Mouse (Mus musculus) R1 (cell line): ENCODE data around the gene Foxp2.

Experiments used
- DNase-seq: peaks from one replicate; pipeline ENCODE4 v3.0.0-alpha.2; 2018; ENCODE audit warnings: low read depth, low spot score

Foxp2 gene

DNA sequence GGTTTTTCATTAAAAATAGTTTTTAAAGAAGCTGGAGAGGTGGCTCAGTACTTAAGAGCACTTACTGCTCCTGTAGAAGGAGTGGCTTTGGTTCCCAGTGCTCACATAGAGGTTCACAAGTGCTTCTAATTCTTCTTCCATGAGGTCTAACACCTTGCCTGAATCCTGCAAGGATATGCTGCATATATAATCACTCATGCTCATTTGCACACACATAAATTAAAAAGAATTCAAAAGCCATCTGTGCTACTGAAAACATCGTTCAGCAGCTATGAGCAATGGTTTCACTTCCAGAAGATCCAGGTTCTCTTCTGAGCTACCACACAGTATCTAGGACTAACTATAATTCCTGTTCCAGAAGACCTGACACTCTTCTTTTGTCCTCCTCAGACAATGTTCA lies 200.4 kb downstream of the Foxp2 start:
- no peak for DNase-seq

- no peak for DNase-seq
These were observed 219.8 kb downstream of the Foxp2 start for GRCm38 (mm10) chr6:15120916-15121315.

DNA sequence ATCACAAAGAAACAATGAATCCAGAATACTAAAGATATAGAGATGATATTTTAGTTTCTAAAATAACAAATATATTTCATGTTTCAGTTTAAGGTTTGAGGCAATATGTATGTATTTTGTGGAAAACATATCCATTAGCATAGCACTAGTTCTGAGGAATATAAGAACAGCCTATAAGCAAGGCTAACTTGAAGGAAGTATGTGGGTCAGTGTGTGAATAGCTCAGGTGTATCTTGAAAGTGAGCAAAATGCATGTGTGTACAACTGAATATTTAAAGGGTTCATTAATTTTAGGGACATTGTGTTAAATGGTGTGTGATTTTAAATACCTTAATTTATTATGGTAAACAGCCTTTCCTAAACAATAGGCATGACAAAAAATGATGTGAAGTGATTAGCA lies 220.2 kb downstream of the Foxp2 start:
- DNase-seq = no peak

- no peak for DNase-seq
These were observed 229.0 kb downstream of the Foxp2 start for GRCm38 (mm10) chr6:15130142-15130541.

- no peak for DNase-seq
These were observed 240.9 kb downstream of the Foxp2 start for GRCm38 (mm10) chr6:15142094-15142493.

DNA sequence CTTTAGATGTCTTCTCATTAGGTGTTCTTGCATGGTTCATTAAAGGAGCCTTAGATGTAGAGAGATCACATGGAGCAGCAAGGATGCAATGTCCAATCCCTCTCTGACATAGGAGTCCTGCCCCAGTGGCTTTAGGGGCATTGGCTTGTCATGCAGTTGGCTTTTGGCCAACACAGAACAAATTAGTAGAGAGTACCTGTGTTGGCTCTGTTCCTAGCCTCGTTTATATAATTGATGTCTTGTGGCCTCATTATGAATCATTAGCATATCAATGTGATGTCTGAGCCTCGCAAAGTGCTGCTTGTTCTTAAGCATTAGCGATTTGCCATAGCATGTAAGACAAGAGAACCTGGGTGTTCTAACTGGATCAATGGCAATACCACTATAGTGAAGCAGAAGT lies 250.5 kb downstream of the Foxp2 start:
- no peak for DNase-seq

DNA sequence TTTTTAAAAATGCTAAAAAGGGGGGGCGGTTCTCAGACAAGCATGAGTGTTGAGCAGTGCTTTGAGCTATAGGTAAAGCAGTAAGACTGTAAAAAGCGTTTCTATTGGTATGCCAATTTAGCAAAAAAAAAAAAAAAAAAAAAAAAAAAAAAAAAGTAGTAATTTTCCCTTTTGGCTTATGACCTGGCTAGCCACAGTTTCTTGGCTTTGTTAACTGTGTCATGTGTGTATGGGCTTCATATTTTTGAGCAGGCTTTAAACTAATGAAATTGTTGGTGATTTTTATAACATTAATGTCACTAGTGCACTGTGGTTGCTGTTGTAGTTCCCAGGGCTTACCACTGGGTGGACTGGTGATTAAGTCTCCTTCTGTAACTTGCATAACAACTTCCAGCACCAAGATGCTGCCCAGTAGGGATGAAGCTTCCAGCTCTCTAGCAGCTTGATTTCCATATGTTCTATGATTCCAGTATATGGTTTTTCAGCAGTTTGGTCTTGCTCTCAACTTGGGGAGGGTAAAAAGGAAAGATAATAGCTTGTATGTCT lies 262.4 kb downstream of the Foxp2 start:
- peak; percentile 46 for DNase-seq

GRCm38 (mm10) chr6:15176754-15177153 lies 275.6 kb downstream of the Foxp2 start:
- DNase-seq = no peak

DNA sequence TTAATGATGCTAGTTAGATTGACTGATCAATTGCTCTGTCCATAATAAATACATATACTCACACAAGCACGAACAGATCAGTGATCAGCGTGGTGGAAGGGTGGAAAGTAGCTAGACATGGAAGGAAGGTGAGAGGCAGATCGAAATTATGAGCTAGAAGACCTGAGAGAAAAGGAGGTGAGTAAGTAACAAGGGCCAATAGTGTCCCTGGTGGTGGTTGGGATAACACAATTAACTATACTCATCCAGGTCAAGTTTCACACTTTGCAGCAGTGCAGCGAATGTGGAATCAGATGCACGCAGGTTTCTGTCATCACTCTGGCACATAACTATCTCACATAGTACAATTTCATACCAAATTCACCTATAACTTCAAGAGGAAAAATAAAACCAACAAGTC lies 291.7 kb downstream of the Foxp2 start:
- DNase-seq = no peak

- no peak for DNase-seq
These were observed 341.2 kb downstream of the Foxp2 start for GRCm38 (mm10) chr6:15242176-15242942.

DNA sequence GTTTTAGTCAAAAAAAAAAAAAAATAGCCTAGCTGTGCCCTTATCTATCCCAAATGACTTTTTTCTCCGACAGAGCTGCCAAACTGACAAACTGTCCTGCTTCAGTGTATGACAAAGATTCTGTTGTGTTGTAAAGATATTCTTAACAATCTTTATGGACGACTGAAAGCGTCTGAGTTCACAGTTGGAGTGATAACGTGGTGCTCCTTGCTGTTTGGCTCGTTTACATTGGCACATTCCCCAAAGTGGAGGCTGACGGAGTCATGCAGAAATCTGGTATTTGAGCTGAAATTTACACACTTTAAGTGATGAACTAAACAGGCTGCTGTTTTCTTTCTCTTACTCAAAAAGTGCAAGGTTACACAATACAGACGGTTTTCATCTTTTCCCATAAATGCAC lies 356.2 kb downstream of the Foxp2 start:
- DNase-seq = no peak

GRCm38 (mm10) chr6:15257893-15258292 lies 356.7 kb downstream of the Foxp2 start:
- DNase-seq = no peak

- DNase-seq = no peak
These were observed 367.0 kb downstream of the Foxp2 start for GRCm38 (mm10) chr6:15268136-15268535.

DNA sequence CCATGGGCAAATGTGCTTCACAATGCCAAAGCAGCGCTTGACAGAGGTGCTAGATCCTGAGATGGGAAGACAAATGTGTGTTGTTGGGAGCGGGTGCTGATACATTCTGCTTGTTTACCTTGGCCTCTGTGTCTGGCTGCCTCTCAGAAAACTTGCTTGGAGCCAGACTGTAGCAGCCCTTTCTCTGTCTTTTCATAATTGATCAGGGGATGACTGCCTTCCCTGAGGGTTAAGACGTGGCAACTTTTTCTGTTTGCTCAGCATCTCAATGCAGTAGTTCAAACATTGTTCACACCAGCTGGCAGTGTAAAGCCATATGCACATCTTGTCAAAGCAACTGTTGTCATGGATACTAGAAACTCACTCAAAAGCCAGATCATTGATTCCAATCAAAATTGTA lies 384.1 kb downstream of the Foxp2 start:
- no peak for DNase-seq

DNA sequence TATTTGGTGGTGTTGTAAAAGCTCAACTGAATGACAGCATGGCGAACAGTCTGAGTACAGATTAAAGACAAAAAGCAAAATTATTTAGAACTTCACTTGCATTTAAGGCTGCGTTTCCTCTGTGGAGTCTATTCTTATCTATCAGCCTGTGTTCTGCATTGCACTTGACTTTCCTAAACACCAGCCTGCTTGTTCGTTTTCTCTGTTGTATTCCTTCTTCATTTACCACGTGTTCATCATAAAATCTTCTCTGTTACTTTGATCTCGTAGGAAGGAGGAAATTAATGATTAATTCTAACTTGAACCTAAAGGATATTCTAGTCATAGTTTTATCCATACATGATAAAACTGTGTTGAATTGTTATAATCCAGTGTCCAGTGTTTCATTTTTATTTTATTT lies 392.9 kb downstream of the Foxp2 start:
- no peak for DNase-seq

DNA sequence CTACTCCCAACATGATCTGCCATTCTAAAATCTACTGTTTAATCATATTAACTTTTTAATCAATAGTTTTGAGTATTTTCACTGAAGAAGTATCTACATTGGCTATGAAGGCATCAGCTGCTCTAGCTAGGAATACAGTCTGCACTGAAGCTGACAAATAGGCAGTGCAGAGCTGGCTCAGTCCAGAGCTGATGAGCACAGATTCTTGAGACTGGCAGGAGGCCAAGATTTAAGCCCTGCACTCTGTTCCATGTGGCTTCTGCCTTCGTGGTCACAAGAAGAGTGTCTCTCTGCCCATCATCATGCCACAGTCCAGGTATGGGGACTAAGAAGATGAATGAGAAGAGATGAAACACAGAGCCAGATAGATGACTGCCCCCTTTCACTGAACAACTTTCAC lies 398.1 kb downstream of the Foxp2 start:
- DNase-seq = no peak

DNA sequence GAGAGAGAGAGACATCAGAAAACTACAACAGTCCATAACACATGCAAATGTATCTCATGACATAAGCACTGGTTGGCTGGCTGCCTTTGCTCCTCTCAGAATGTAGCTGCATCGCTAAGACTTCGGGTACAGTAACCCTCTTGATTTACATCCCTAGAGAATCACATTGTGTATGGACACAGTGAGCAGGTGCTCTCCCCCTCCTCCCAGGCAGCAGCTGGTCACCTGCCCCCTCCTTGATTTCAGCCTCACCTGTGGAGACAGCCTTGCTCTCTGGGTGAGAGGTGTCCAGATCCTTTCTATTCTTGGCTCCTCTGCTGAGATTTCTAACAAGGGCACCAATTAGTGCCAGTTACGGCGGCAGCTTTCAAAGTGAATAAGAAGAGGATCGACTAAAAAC lies 409.5 kb downstream of the Foxp2 start:
- DNase-seq = no peak

DNA sequence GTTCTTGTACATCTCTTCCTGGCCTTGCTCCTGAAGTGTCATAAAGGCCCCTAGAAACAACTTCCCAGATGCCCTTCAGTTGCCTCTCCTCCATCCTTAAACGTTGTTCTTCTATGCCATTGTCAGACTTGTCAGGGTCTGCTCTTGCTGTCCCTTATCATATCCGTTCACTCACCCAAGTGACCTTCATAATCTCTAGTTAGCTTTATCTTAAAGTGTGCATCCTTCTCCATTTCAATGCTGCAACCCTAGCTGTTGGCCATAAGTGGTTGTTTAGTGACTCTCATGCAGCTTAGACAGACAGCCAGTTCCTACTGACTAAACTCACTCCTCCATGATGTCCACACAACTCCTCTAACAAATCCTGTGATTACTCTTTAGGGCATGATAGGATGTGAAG lies 415.8 kb downstream of the Foxp2 start:
- DNase-seq = no peak

GRCm38 (mm10) chr6:15318343-15318742 lies 417.2 kb downstream of the Foxp2 start:
- no peak for DNase-seq

- no peak for DNase-seq
These were observed 420.4 kb downstream of the Foxp2 start for GRCm38 (mm10) chr6:15321551-15321974.

DNA sequence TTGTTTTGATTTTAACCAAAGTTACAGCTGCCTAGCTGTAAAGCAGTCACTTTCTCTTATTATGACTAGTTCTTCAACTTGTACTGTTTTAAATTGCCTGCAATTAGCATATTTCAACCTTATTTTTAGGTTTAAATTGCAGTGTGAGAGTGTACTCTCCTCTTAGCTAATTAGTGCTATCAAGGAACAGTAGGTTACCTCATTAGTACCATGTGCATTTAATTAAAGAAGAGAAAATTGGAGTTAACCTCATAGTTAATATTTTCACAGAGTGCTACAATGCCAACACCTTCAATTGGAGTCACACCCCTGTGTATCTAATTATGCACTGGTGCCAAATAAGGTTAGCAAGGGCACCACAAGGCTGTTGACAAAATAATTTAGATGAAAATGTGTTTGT lies 421.9 kb downstream of the Foxp2 start:
- DNase-seq = no peak

GRCm38 (mm10) chr6:15347705-15348104 lies 446.6 kb downstream of the Foxp2 start:
- DNase-seq = no peak

DNA sequence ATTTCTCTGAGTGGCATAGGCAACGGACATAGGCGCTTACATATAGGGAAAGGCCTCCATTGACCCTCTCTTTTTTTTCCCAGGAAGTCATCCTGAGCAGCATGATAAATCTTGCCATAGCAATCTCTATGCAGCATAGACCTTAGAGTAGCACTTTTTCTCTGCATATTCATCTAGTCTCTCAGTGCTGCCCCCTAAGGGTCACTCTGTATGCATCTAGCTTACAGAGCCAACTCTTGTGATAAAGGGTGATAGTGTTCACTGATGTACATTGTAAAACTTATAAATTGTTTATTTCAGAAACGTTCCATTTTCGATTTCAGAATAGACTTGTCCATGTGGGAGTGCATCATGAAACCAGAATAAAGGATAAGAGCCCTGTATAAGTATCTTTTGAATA lies 454.7 kb downstream of the Foxp2 start:
- DNase-seq = peak; percentile 16

GRCm38 (mm10) chr6:15370281-15370680 lies 469.1 kb downstream of the Foxp2 start:
- no peak for DNase-seq
